Mouse (Mus musculus): ENCODE measurements around the gene Bcas3. TPM values are rescaled to one million over a fixed set of nuclear protein-coding genes. Genes with fewer than 3 reads are reported as not detected.

Gene Bcas3
- polyA plus RNA-seq, 2 experiments from 2014 or later: 31.7 to 46.6 TPM

GRCm38 (mm10) chr11:85849037-85849436 lies 496.1 kb downstream of the Bcas3 start:
- ATAC-seq: peak; percentile 36

GRCm38 (mm10) chr11:85850233-85850632 lies 497.3 kb downstream of the Bcas3 start, which contains the start of gene Gm11444:
Gene Gm11444 (minus strand): TSS chr11:85850333.
- no peak for ATAC-seq

GRCm38 (mm10) chr11:85850758-85851157 lies 497.8 kb downstream of the Bcas3 start:
- ATAC-seq: no peak

GRCm38 (mm10) chr11:85857997-85858698 lies 505.2 kb downstream of the Bcas3 start:
- ATAC-seq: no peak

- ATAC-seq: no peak
Observed at GRCm38 (mm10) chr11:85864363-85864762, 511.4 kb downstream of the Bcas3 start.

Other genes starting within 250 kb of the Bcas3 start
- 10 to 100 TPM in 1 of 2 experiments, 1 to 10 TPM in 1; 7.5 to 11.9 TPM for gene Usp32, start 213.0 kb upstream of the Bcas3 start, polyA plus RNA-seq (2017; shearing (Covaris generic))
- gene 1700125H20Rik, start 182.8 kb upstream of the Bcas3 start, polyA plus RNA-seq (2017; shearing (Covaris generic)): not detected
- gene Appbp2, start 118.0 kb upstream of the Bcas3 start, polyA plus RNA-seq (2017; shearing (Covaris generic)): 10 to 100 TPM; 13.4 to 17.3 TPM
- gene Ppm1d, start 41.9 kb upstream of the Bcas3 start, polyA plus RNA-seq (2017; shearing (Covaris generic)): 1 to 10 TPM; 2.6 to 4.3 TPM